Mouse (Mus musculus) heart, postnatal 0 days (tissue): ENCODE data around the gene Dnm3. TPM values are rescaled to one million over a fixed set of nuclear protein-coding genes. Genes with fewer than 3 reads are reported as not detected.

Experiments used
- ATAC-seq: fragments of 200-750 bp; cut with Nextera tagmentation; 2 replicates; pipeline ENCODE4 v1.8.0; 2017; ENCODE audit warnings: low read depth, moderate number of reproducible peaks, moderate library complexity; ENCODE audit not compliant: insufficient read depth
- DNase-seq: peaks from one replicate; pipeline ENCODE4 v3.0.0-alpha.2; 2016; ENCODE audit warnings: low spot score
- H3K27ac ChIP-seq: fragments of 300-500 bp; sonication (generic); 2 replicates; pipeline ENCODE4 v1.5.1; 2014; ENCODE audit warnings: low read depth, mild to moderate bottlenecking
- H3K27me3 ChIP-seq: fragments of 300-500 bp; sonication (generic); 2 replicates; pipeline ENCODE4 v1.6.1; 2014; ENCODE audit warnings: low read length, mixed read lengths; ENCODE audit not compliant: control insufficient read depth, insufficient read depth
- H3K36me3 ChIP-seq: fragments of 300-500 bp; sonication (generic); replicated peaks from 2 replicates; pipeline ENCODE4 v1.6.1; 2014; ENCODE audit warnings: low read length, mixed read lengths; ENCODE audit not compliant: control insufficient read depth, insufficient read depth
- H3K4me1 ChIP-seq: fragments of 300-500 bp; sonication (generic); 2 replicates; pipeline ENCODE4 v1.6.1; 2014; ENCODE audit warnings: antibody characterized with exemption; ENCODE audit not compliant: control insufficient read depth, insufficient read depth
- H3K4me2 ChIP-seq: fragments of 300-500 bp; sonication (generic); 2 replicates; pipeline ENCODE4 v1.6.1; 2014; ENCODE audit warnings: low read depth, mild to moderate bottlenecking, low read length, moderate library complexity
- H3K4me3 ChIP-seq: fragments of 300-500 bp; sonication (generic); 2 replicates; pipeline ENCODE4 v1.5.1; 2014; ENCODE audit warnings: low read depth, low read length
- H3K9ac ChIP-seq: fragments of 300-500 bp; sonication (generic); replicated peaks from 2 replicates; pipeline ENCODE4 v1.6.1; 2014; ENCODE audit warnings: low read depth, low read length, mixed read lengths
- H3K9me3 ChIP-seq: fragments of 300-500 bp; sonication (generic); replicated peaks from 2 replicates; pipeline ENCODE4 v1.6.1; 2016; ENCODE audit warnings: low read length; ENCODE audit not compliant: control insufficient read depth
- CTCF ChIP-seq: IDR thresholded peaks from 2 replicates; pipeline ENCODE4 v1.5.1; 2016; ENCODE audit warnings: antibody characterized with exemption, control low read depth, low read depth
- EP300 ChIP-seq: IDR thresholded peaks from 2 replicates; pipeline ENCODE4 v1.6.1; 2016; ENCODE audit warnings: antibody characterized with exemption, low read depth
- WGBS: fragments of 180-500 bp; shearing (Covaris S2); extraction: QIAGEN DNeasy Blood & Tissue Kit; methylation state at CpG from one replicate; pipeline ENCODE4 v1.1.7; 2014; 5-methylcytosine and 5-hydroxymethylcytosine counted together
- polyA plus RNA-seq: library from polyadenylated mRNA; unstranded; fragments of >200 nt; fragmentation: Nextera tagmentation; extraction: Ambion mirVana; gene quantifications from 2 replicates; pipeline ENCODE4 v1.2.1, GENCODE M21; 2015
- total RNA-seq: library from RNA; depleted of rRNA; stranded (reverse); fragments of >200 nt; gene quantifications from 2 replicates; pipeline ENCODE4 v1.2.3, GENCODE M21; 2014; ENCODE audit warnings: low replicate concordance

The Dnm3 gene
- total and polyA plus RNA-seq, 2 experiments from 2014 or later: 1.9 to 2.4 TPM

GRCm38 (mm10) chr1:162017975-162018600, 459.7 kb downstream of the Dnm3 start:
- 0 out of 2 replicates have a peak overlapping the region, but pooled peaks have one; percentile 6 for H3K4me2 ChIP-seq
- H3K27ac ChIP-seq: 0 out of 2 replicates have a peak overlapping the region, but pooled peaks have one; percentile 30
- H3K4me1 ChIP-seq: peaks cover 3% of the 10 kb centered on the region; the same call in 1 of the 2 replicates
- no peak for ATAC-seq
- H3K36me3 ChIP-seq: no peaks in the 10 kb centered on the region
- WGBS: 48% methylated on average over 13 of the region's 13 CpGs
- H3K9ac ChIP-seq: no peak overlapping the region
- no peak overlapping the region for H3K4me3 ChIP-seq
- H3K27me3 ChIP-seq: no peaks in the 10 kb centered on the region
- no peak for DNase-seq
- no peaks in the 10 kb centered on the region for H3K9me3 ChIP-seq
- no peak for TF ChIP-seq EP300
- TF ChIP-seq CTCF: no peak

GRCm38 (mm10) chr1:162016982-162017381, 460.9 kb downstream of the Dnm3 start:
- no peaks in the 10 kb centered on the region for H3K9me3 ChIP-seq
- no peak overlapping the region for H3K4me2 ChIP-seq
- no peaks in the 10 kb centered on the region for H3K27me3 ChIP-seq
- peak overlapping the region; percentile 20; the same call in 1 of the 2 replicates for H3K27ac ChIP-seq
- TF ChIP-seq CTCF (no peak), EP300 (no peak)
- peaks cover 3% of the 10 kb centered on the region; the same call in 1 of the 2 replicates for H3K4me1 ChIP-seq
- H3K9ac ChIP-seq: no peak overlapping the region
- H3K4me3 ChIP-seq: no peak overlapping the region
- DNase-seq: no peak
- no peaks in the 10 kb centered on the region for H3K36me3 ChIP-seq
- ATAC-seq: no peak
- WGBS: 48% methylated on average over 7 of the region's 7 CpGs

- H3K9me3 ChIP-seq: no peaks in the 10 kb centered on the region
- ATAC-seq (no peak), DNase-seq (peak; percentile 34)
- no peak overlapping the region for H3K4me3 ChIP-seq
- H3K4me2 ChIP-seq: no peak overlapping the region
- no peak overlapping the region for H3K9ac ChIP-seq
- no peaks in the 10 kb centered on the region for H3K27me3 ChIP-seq
- 60% methylated on average over 8 of the region's 8 CpGs for WGBS
- H3K4me1 ChIP-seq: no peaks in the 10 kb centered on the region; the same call in 1 of the 2 replicates
- H3K36me3 ChIP-seq: no peaks in the 10 kb centered on the region
- H3K27ac ChIP-seq: no peak overlapping the region
- TF ChIP-seq EP300: no peak
- no peak for TF ChIP-seq CTCF
Measured at GRCm38 (mm10) chr1:162015247-162015862, 462.5 kb downstream of the Dnm3 start.

- no peak overlapping the region for H3K9ac ChIP-seq
- TF ChIP-seq EP300: no peak
- H3K4me3 ChIP-seq: no peak overlapping the region
- no peak for ATAC-seq
- DNase-seq: no peak
- no peaks in the 10 kb centered on the region; the same call in 1 of the 2 replicates for H3K4me1 ChIP-seq
- no peak overlapping the region for H3K27ac ChIP-seq
- no peaks in the 10 kb centered on the region for H3K36me3 ChIP-seq
- no peaks in the 10 kb centered on the region for H3K27me3 ChIP-seq
- 17% methylated on average over 4 of the region's 4 CpGs for WGBS
- no peak overlapping the region for H3K4me2 ChIP-seq
- H3K9me3 ChIP-seq: no peaks in the 10 kb centered on the region
Measured at GRCm38 (mm10) chr1:162013561-162013960, 464.3 kb downstream of the Dnm3 start.

GRCm38 (mm10) chr1:162011523-162012245, 466.1 kb downstream of the Dnm3 start:
- H3K36me3 ChIP-seq: no peaks in the 10 kb centered on the region
- ATAC-seq (0 out of 2 replicates have a peak, but pooled peaks have one; percentile 8), DNase-seq (no peak)
- H3K27ac ChIP-seq: no peak overlapping the region
- no peak overlapping the region for H3K9ac ChIP-seq
- H3K9me3 ChIP-seq: no peaks in the 10 kb centered on the region
- 32% methylated on average over 16 of the region's 16 CpGs for WGBS
- no peaks in the 10 kb centered on the region for H3K27me3 ChIP-seq
- TF ChIP-seq EP300 (no peak), CTCF (no peak)
- no peaks in the 10 kb centered on the region; the same call in 1 of the 2 replicates for H3K4me1 ChIP-seq
- H3K4me2 ChIP-seq: 0 out of 2 replicates have a peak overlapping the region, but pooled peaks have one; percentile 2
- no peak overlapping the region for H3K4me3 ChIP-seq
